Mouse (Mus musculus) liver, adult 2 months (tissue): ENCODE measurements at regions not wholly inside any gene's neighbourhood (a gene's known extent, or its start where the extent isn't known, plus 50 kb on each side); places are given as distances from the start of the nearest gene placed in this dataset.

ENCODE experiments used
- DNase-seq: peaks from one replicate; pipeline ENCODE4 v3.0.0-alpha.2; 2011; ENCODE audit warnings: low read depth, low spot score; ENCODE audit errors: extremely low read depth
- H3K27ac ChIP-seq: fragments of 200-500 bp; replicated peaks from 2 replicates; pipeline ENCODE4 v1.5.1; 2012; ENCODE audit warnings: low read depth, mild to moderate bottlenecking, control low read depth, inconsistent platforms, low read length; ENCODE audit not compliant: insufficient read depth
- H3K27me3 ChIP-seq: fragments of 200-500 bp; 2 replicates; pipeline ENCODE4 v1.6.1; 2012; ENCODE audit warnings: mild to moderate bottlenecking, moderate library complexity, low read length, inconsistent platforms; ENCODE audit not compliant: control insufficient read depth, insufficient read depth
- H3K36me3 ChIP-seq: fragments of 200-500 bp; 2 replicates; pipeline ENCODE4 v1.6.1; 2012; ENCODE audit warnings: low read length, inconsistent platforms; ENCODE audit not compliant: control insufficient read depth, insufficient read depth
- H3K4me1 ChIP-seq: fragments of 200-500 bp; 2 replicates; pipeline ENCODE4 v1.6.1; 2011; ENCODE audit warnings: low read length; ENCODE audit not compliant: control insufficient read depth, insufficient read depth
- H3K4me3 ChIP-seq: fragments of 200-500 bp; 2 replicates; pipeline ENCODE4 v1.5.1; 2011; ENCODE audit warnings: low read depth, mild to moderate bottlenecking, control low read depth, low read length, moderate library complexity; ENCODE audit not compliant: insufficient read depth
- H3K79me2 ChIP-seq: fragments of 200-500 bp; 2 replicates; pipeline ENCODE4 v1.6.1; 2012; ENCODE audit warnings: inconsistent platforms, mild to moderate bottlenecking, low read length, moderate library complexity; ENCODE audit not compliant: control insufficient read depth, insufficient read depth
- H3K9ac ChIP-seq: fragments of 200-500 bp; 2 replicates; pipeline ENCODE4 v1.6.1; 2012; ENCODE audit warnings: low read depth, mild to moderate bottlenecking, control low read depth, inconsistent platforms, low read length
- CTCF ChIP-seq: fragments of 200-500 bp; IDR thresholded peaks from 2 replicates; pipeline ENCODE4 v1.5.1; 2011; ENCODE audit warnings: low read depth, low read length, control low read depth
- POLR2A ChIP-seq: fragments of 200-500 bp; IDR thresholded peaks from 2 replicates; pipeline ENCODE4 v1.6.1; 2011; ENCODE audit warnings: low read length, control low read depth; ENCODE audit not compliant: insufficient read depth; ENCODE audit errors: extremely low read depth
- WGBS: fragments of 180-500 bp; shearing (Covaris S2); methylation state at CpG from one replicate; pipeline ENCODE4 v1.1.7; 2018; 5-methylcytosine and 5-hydroxymethylcytosine counted together

- no peaks in the 10 kb centered on the region for H3K36me3 ChIP-seq
- DNase-seq = no peak
- H3K79me2 ChIP-seq = no peaks in the 10 kb centered on the region
- 50% methylated on average over 3 of the region's 3 CpGs for WGBS
- no peak overlapping the region for H3K4me3 ChIP-seq
- H3K27me3 ChIP-seq = no peaks in the 10 kb centered on the region
- no peak overlapping the region for H3K27ac ChIP-seq
- H3K9ac ChIP-seq = no peak overlapping the region
- no peaks in the 10 kb centered on the region for H3K4me1 ChIP-seq
- TF ChIP-seq POLR2A (no peak), CTCF (no peak)
These were observed 56.1 kb upstream of the Kcng1 start for GRCm38 (mm10) chr2:168337611-168338010.

- no peak overlapping the region for H3K4me3 ChIP-seq
- no peak overlapping the region for H3K9ac ChIP-seq
- no peaks in the 10 kb centered on the region for H3K4me1 ChIP-seq
- H3K36me3 ChIP-seq = no peaks in the 10 kb centered on the region
- H3K79me2 ChIP-seq = no peaks in the 10 kb centered on the region
- no peak for DNase-seq
- no peak overlapping the region for H3K27ac ChIP-seq
- no peak for TF ChIP-seq CTCF
- no peak for TF ChIP-seq POLR2A
- H3K27me3 ChIP-seq = no peaks in the 10 kb centered on the region
- WGBS = 83% methylated on average over 11 of the region's 11 CpGs
These were observed 54.3 kb upstream of the Kcng1 start for GRCm38 (mm10) chr2:168335739-168336385.

- Histone ChIP-seq H3K36me3 (no peaks in the 10 kb centered on the region), H3K4me1 (no peaks in the 10 kb centered on the region), H3K27ac (no peak overlapping the region), H3K27me3 (no peaks in the 10 kb centered on the region), H3K9ac (no peak overlapping the region), H3K4me3 (no peak overlapping the region), H3K79me2 (no peaks in the 10 kb centered on the region)
- DNase-seq = no peak
- no peak for TF ChIP-seq POLR2A
- no peak for TF ChIP-seq CTCF
- 51% methylated on average over 9 of the region's 9 CpGs for WGBS
These were observed 52.7 kb upstream of the Kcng1 start for GRCm38 (mm10) chr2:168334241-168334588.

- TF ChIP-seq POLR2A (no peak), CTCF (no peak)
- H3K4me1 ChIP-seq = no peaks in the 10 kb centered on the region
- no peaks in the 10 kb centered on the region for H3K36me3 ChIP-seq
- whole genome bisulfite sequencing = 63% methylated on average over 20 of the region's 20 CpGs
- no peaks in the 10 kb centered on the region for H3K27me3 ChIP-seq
- H3K79me2 ChIP-seq = no peaks in the 10 kb centered on the region
- H3K9ac ChIP-seq = no peak overlapping the region
- no peak for DNase-seq
- H3K27ac ChIP-seq = no peak overlapping the region
- H3K4me3 ChIP-seq = no peak overlapping the region
These were observed 52.2 kb upstream of the Kcng1 start for GRCm38 (mm10) chr2:168333552-168334240.

- H3K9ac ChIP-seq = no peak overlapping the region
- WGBS = 46% methylated on average over 6 of the region's 6 CpGs
- no peak overlapping the region for H3K27ac ChIP-seq
These were observed 51.4 kb upstream of the Kcng1 start for GRCm38 (mm10) chr2:168332972-168333371.

More at GRCm38 (mm10) chr2:168332972-168333371, 51.4 kb upstream of the Kcng1 start:
- TF ChIP-seq POLR2A (no peak), CTCF (no peak)
- no peaks in the 10 kb centered on the region for H3K36me3 ChIP-seq
- H3K4me3 ChIP-seq = no peak overlapping the region
- H3K27me3 ChIP-seq = no peaks in the 10 kb centered on the region
- no peaks in the 10 kb centered on the region for H3K79me2 ChIP-seq
- peak; percentile 4 for DNase-seq
- H3K4me1 ChIP-seq = no peaks in the 10 kb centered on the region
